Mouse (Mus musculus): ENCODE measurements at regions not wholly inside any gene's neighbourhood (a gene's known extent, or its start where the extent isn't known, plus 50 kb on each side); places are given as distances from the start of the nearest gene placed in this dataset.
A peak's percentile ranks its signal among the peaks of the same experiment; 100 is the strongest.

GRCm38 (mm10) chr10:71485063-71485762 lies 137.7 kb downstream of the Ipmk start:
- ATAC-seq (ENCODE audit: low read depth), result no peak
- H3K36me3 ChIP-seq (ENCODE audit: control insufficient read depth, insufficient read depth, low read length), result no peaks in the 10 kb centered on the region
- 73% methylated on average over 17 of the region's 17 CpGs for WGBS

DNA sequence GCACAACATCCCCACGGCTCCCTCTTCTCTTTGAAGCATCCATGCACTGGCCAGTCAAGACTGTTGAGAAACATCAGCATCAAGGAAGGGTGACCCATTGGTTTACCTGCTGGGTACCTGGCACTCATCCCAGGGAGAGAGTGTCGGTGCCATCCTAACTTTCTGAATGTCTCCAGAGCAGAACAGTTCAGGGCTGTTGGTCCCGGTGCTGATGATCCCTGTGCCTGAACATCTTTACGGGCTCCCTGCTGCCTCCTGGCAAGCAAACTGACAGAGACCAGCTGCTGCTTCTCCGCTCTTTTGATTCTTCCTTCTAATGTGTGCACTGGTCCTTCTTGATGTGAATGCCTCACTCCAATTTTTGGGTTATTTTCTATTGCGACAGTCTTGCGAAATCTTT lies 142.2 kb downstream of the Ipmk start:
- Histone ChIP-seq H3K9ac (ENCODE audit: low read length) (no peak overlapping the region), H3K27ac (ENCODE audit: low read length) (no peak overlapping the region), H3K4me1 (replicated peaks; ENCODE audit: control insufficient read depth, insufficient read depth, low read length) (no peaks in the 10 kb centered on the region), H3K4me3 (ENCODE audit: low read length) (no peak overlapping the region), H3K36me3 (ENCODE audit: control insufficient read depth, insufficient read depth, low read length) (no peaks in the 10 kb centered on the region), H3K27me3 (ENCODE audit: control insufficient read depth, insufficient read depth, low read depth, low read length) (no peaks in the 10 kb centered on the region), H3K4me2 (ENCODE audit: low read depth, low read length) (no peak overlapping the region), H3K9me3 (ENCODE audit: control insufficient read depth, low read length) (no peaks in the 10 kb centered on the region)
- ATAC-seq (ENCODE audit: low read depth), result no peak
- WGBS, result 85% methylated on average over 7 of the region's 7 CpGs

More at GRCm38 (mm10) chr10:71485063-71485762, 137.7 kb downstream of the Ipmk start:
- no peaks in the 10 kb centered on the region for H3K27me3 ChIP-seq (ENCODE audit: control insufficient read depth, insufficient read depth, low read depth, low read length)
- H3K27ac ChIP-seq (ENCODE audit: low read length), result no peak overlapping the region
- H3K9me3 ChIP-seq (ENCODE audit: control insufficient read depth, low read length), result no peaks in the 10 kb centered on the region
- no peak overlapping the region for H3K4me3 ChIP-seq (ENCODE audit: low read length)
- H3K9ac ChIP-seq (ENCODE audit: low read length), result no peak overlapping the region
- no peaks in the 10 kb centered on the region for H3K4me1 ChIP-seq (replicated peaks; ENCODE audit: control insufficient read depth, insufficient read depth, low read length)
- no peak overlapping the region for H3K4me2 ChIP-seq (ENCODE audit: low read depth, low read length)

- Histone ChIP-seq H3K9ac (ENCODE audit: low read length) (no peak overlapping the region), H3K4me1 (replicated peaks; ENCODE audit: control insufficient read depth, insufficient read depth, low read length) (no peaks in the 10 kb centered on the region), H3K27me3 (ENCODE audit: control insufficient read depth, insufficient read depth, low read depth, low read length) (no peaks in the 10 kb centered on the region), H3K27ac (ENCODE audit: low read length) (no peak overlapping the region), H3K4me3 (ENCODE audit: low read length) (no peak overlapping the region), H3K36me3 (ENCODE audit: control insufficient read depth, insufficient read depth, low read length) (no peaks in the 10 kb centered on the region), H3K9me3 (ENCODE audit: control insufficient read depth, low read length) (no peaks in the 10 kb centered on the region), H3K4me2 (ENCODE audit: low read depth, low read length) (no peak overlapping the region)
- WGBS, result 32% methylated on average over 4 of the region's 5 CpGs
- no peak for ATAC-seq (ENCODE audit: low read depth)
These were observed 154.5 kb downstream of the Ipmk start for GRCm38 (mm10) chr10:71502096-71502495.

GRCm38 (mm10) chr10:71504219-71504618 lies 156.7 kb downstream of the Ipmk start:
- no peak overlapping the region for H3K9ac ChIP-seq (ENCODE audit: low read length)
- ATAC-seq (ENCODE audit: low read depth), result peak; percentile 36; the same call in 1 of the 2 replicates
- no peaks in the 10 kb centered on the region for H3K36me3 ChIP-seq (ENCODE audit: control insufficient read depth, insufficient read depth, low read length)
- H3K9me3 ChIP-seq (ENCODE audit: control insufficient read depth, low read length), result no peaks in the 10 kb centered on the region
- H3K4me3 ChIP-seq (ENCODE audit: low read length), result no peak overlapping the region
- WGBS, result 50% methylated on average over 1 of the region's 1 CpGs
- no peak overlapping the region for H3K4me2 ChIP-seq (ENCODE audit: low read depth, low read length)
- H3K4me1 ChIP-seq (replicated peaks; ENCODE audit: control insufficient read depth, insufficient read depth, low read length), result no peaks in the 10 kb centered on the region
- no peak overlapping the region for H3K27ac ChIP-seq (ENCODE audit: low read length)
- H3K27me3 ChIP-seq (ENCODE audit: control insufficient read depth, insufficient read depth, low read depth, low read length), result no peaks in the 10 kb centered on the region

- Histone ChIP-seq H3K9ac (ENCODE audit: low read length) (no peak overlapping the region), H3K27ac (ENCODE audit: low read length) (no peak overlapping the region), H3K36me3 (ENCODE audit: control insufficient read depth, insufficient read depth, low read length) (no peaks in the 10 kb centered on the region), H3K4me2 (ENCODE audit: low read depth, low read length) (no peak overlapping the region), H3K4me3 (ENCODE audit: low read length) (no peak overlapping the region), H3K9me3 (ENCODE audit: control insufficient read depth, low read length) (no peaks in the 10 kb centered on the region), H3K27me3 (ENCODE audit: control insufficient read depth, insufficient read depth, low read depth, low read length) (no peaks in the 10 kb centered on the region), H3K4me1 (replicated peaks; ENCODE audit: control insufficient read depth, insufficient read depth, low read length) (no peaks in the 10 kb centered on the region)
- ATAC-seq (ENCODE audit: low read depth), result no peak
- WGBS, result 69% methylated on average over 2 of the region's 2 CpGs
These were observed 177.7 kb downstream of the Ipmk start for GRCm38 (mm10) chr10:71525290-71525689.

DNA sequence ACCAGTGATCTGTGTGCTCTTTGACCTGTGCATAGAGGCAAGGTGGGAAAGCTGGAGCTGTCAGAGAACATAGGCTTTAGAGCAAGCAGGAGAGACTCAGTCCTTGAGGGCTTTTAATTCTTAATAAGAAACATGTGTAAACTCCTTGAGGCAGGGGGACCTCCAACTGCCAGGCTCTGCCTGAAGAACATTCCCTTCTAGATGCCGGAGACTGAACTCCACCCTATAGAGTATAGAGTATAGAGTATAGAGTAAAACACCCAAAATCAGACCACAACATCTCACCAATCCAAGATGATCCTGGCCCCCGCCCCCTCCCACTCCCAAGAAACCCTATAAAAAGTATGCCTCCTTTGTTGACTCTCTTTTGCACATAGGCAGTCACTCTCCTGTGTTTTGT lies 186.2 kb downstream of the Ipmk start:
- 70% methylated on average over 2 of the region's 2 CpGs for WGBS
- H3K9ac ChIP-seq (ENCODE audit: low read length), result no peak overlapping the region
- no peaks in the 10 kb centered on the region for H3K9me3 ChIP-seq (ENCODE audit: control insufficient read depth, low read length)
- no peak for ATAC-seq (ENCODE audit: low read depth)
- no peak overlapping the region for H3K4me2 ChIP-seq (ENCODE audit: low read depth, low read length)
- H3K27ac ChIP-seq (ENCODE audit: low read length), result no peak overlapping the region
- no peaks in the 10 kb centered on the region for H3K4me1 ChIP-seq (replicated peaks; ENCODE audit: control insufficient read depth, insufficient read depth, low read length)
- no peaks in the 10 kb centered on the region for H3K27me3 ChIP-seq (ENCODE audit: control insufficient read depth, insufficient read depth, low read depth, low read length)
- no peaks in the 10 kb centered on the region for H3K36me3 ChIP-seq (ENCODE audit: control insufficient read depth, insufficient read depth, low read length)
- no peak overlapping the region for H3K4me3 ChIP-seq (ENCODE audit: low read length)

GRCm38 (mm10) chr10:71545489-71545888 lies 197.9 kb downstream of the Ipmk start:
- Histone ChIP-seq H3K27ac (ENCODE audit: low read length) (no peak overlapping the region), H3K4me2 (ENCODE audit: low read depth, low read length) (no peak overlapping the region), H3K9me3 (ENCODE audit: control insufficient read depth, low read length) (no peaks in the 10 kb centered on the region), H3K4me1 (replicated peaks; ENCODE audit: control insufficient read depth, insufficient read depth, low read length) (no peaks in the 10 kb centered on the region), H3K4me3 (ENCODE audit: low read length) (no peak overlapping the region), H3K27me3 (ENCODE audit: control insufficient read depth, insufficient read depth, low read depth, low read length) (no peaks in the 10 kb centered on the region), H3K9ac (ENCODE audit: low read length) (no peak overlapping the region), H3K36me3 (ENCODE audit: control insufficient read depth, insufficient read depth, low read length) (no peaks in the 10 kb centered on the region)
- ATAC-seq (ENCODE audit: low read depth), result peak; percentile 38; the same call in 1 of the 2 replicates
- 57% methylated on average over 7 of the region's 7 CpGs for WGBS

- H3K4me1 ChIP-seq (replicated peaks; ENCODE audit: control insufficient read depth, insufficient read depth, low read length), result no peaks in the 10 kb centered on the region
- no peak overlapping the region for H3K9ac ChIP-seq (ENCODE audit: low read length)
- H3K4me3 ChIP-seq (ENCODE audit: low read length), result no peak overlapping the region
- H3K27me3 ChIP-seq (ENCODE audit: control insufficient read depth, insufficient read depth, low read depth, low read length), result no peaks in the 10 kb centered on the region
- no peak overlapping the region for H3K4me2 ChIP-seq (ENCODE audit: low read depth, low read length)
- H3K27ac ChIP-seq (ENCODE audit: low read length), result no peak overlapping the region
- no peaks in the 10 kb centered on the region for H3K36me3 ChIP-seq (ENCODE audit: control insufficient read depth, insufficient read depth, low read length)
- peak; percentile 52 for ATAC-seq (ENCODE audit: low read depth)
- no peaks in the 10 kb centered on the region for H3K9me3 ChIP-seq (ENCODE audit: control insufficient read depth, low read length)
- 59% methylated on average over 7 of the region's 7 CpGs for WGBS
These were observed 198.9 kb downstream of the Ipmk start for GRCm38 (mm10) chr10:71546507-71546906.

DNA sequence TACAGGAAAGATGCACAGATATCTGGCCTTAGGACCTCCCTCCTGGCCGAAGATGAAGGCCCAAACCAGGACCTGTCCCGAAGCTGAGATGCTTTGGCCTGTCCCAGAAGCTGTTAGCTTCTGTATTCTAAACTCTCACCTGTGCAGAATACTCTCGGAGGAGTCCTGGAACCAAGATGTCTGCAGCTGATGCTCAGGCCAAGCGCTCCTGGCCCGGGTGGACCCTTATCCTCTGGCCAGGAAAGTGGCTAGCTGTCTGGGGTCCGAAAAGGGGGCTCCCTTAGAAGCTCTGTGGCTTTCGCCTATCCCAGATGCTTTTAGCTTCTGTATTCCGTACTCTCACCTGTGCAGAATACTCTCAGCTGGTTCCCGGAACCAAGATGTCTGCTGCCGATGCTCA lies 236.2 kb downstream of the Ipmk start:
- no peak overlapping the region for H3K9ac ChIP-seq (ENCODE audit: low read length)
- H3K9me3 ChIP-seq (ENCODE audit: control insufficient read depth, low read length), result no peaks in the 10 kb centered on the region; the same call in 1 of the 2 replicates
- no peak overlapping the region for H3K4me3 ChIP-seq (ENCODE audit: low read length)
- H3K27me3 ChIP-seq (ENCODE audit: control insufficient read depth, insufficient read depth, low read depth, low read length), result no peaks in the 10 kb centered on the region
- no peaks in the 10 kb centered on the region for H3K36me3 ChIP-seq (ENCODE audit: control insufficient read depth, insufficient read depth, low read length)
- no peak overlapping the region for H3K27ac ChIP-seq (ENCODE audit: low read length)
- WGBS, result 92% methylated on average over 10 of the region's 10 CpGs
- no peak overlapping the region for H3K4me2 ChIP-seq (ENCODE audit: low read depth, low read length)
- no peaks in the 10 kb centered on the region for H3K4me1 ChIP-seq (replicated peaks; ENCODE audit: control insufficient read depth, insufficient read depth, low read length)
- no peak for ATAC-seq (ENCODE audit: low read depth)

- WGBS, result 90% methylated on average over 6 of the region's 6 CpGs
- no peak overlapping the region for H3K4me2 ChIP-seq (ENCODE audit: low read depth, low read length)
These were observed 251.0 kb downstream of the Ipmk start for GRCm38 (mm10) chr10:71598515-71598914.

More at GRCm38 (mm10) chr10:71598515-71598914, 251.0 kb downstream of the Ipmk start:
- ATAC-seq (ENCODE audit: low read depth), result no peak
- Histone ChIP-seq H3K4me1 (replicated peaks; ENCODE audit: control insufficient read depth, insufficient read depth, low read length) (no peaks in the 10 kb centered on the region), H3K27ac (ENCODE audit: low read length) (no peak overlapping the region), H3K36me3 (ENCODE audit: control insufficient read depth, insufficient read depth, low read length) (no peaks in the 10 kb centered on the region), H3K9me3 (ENCODE audit: control insufficient read depth, low read length) (no peaks in the 10 kb centered on the region), H3K27me3 (ENCODE audit: control insufficient read depth, insufficient read depth, low read depth, low read length) (no peaks in the 10 kb centered on the region), H3K4me3 (ENCODE audit: low read length) (no peak overlapping the region), H3K9ac (ENCODE audit: low read length) (no peak overlapping the region)

Data from lung, embryonic 16.5 days (tissue).